Mouse (Mus musculus) lung, postnatal 25 days (tissue): ENCODE data around the gene Dclk3.
A peak's percentile ranks its signal among the peaks of the same experiment; 100 is the strongest.

ENCODE experiments used
- DNase-seq: peaks from one replicate; pipeline ENCODE4 v3.0.0; 2022; ENCODE audit warnings: low spot score

The Dclk3 gene

DNA sequence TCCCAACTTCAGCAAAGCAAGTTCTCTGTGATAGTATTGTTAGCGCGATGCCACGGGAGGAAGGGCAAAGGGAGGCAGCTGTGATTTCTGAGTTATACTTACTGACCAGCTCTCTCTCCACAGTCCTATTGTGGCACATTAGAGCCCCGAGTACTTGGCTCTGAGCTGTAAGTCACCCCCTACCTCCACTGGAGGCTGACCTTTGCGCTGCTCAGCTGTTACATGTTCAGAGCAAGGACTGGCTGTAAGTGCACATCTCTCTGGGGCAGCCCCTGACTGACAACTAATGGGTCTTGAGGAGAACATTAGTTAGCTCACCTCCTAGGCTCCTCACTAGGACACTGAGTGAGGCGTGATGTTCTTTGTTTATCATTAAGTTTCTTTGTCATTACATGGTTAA, 1.6 kb downstream of the Dclk3 start:
- DNase-seq: no peak

DNA sequence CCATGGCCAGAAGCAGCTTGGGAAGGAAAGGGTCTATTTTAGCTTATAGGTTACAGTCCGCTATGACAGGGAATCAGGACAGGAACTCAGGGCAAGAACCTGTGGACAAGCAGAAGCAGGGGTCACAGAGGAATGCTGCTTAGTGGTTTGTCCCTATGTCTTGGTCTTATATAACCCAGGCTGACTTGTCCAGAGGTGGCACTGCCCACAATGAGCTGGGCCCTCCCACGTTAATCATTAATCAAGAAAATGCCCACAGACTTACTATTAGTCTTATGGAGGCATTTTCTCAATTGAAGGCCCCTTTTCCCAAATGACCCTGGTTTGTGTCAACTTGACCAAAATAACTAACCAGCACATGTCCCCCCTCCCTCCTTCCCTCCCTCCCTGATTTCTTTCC, 2.3 kb downstream of the Dclk3 start:
- DNase-seq: no peak

DNA sequence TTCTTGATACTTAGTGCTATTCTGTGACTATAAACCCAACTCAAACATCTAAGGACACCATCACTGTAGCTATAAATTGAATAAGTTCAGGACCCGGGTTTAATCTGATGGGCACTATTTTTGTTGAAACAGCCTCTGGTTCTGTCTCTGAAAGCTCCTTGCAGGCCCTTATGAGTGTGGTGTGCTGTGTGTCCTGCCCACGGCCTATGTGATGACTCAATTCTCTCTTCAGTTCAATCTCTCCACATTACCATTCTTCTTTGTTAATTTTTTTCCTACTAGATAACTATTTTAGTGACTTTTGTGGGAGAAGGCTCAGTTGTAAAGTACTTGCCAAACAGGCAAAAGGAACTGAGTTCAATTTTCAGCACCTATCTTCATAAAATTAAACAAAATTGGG, 7.3 kb downstream of the Dclk3 start:
- DNase-seq: no peak

DNA sequence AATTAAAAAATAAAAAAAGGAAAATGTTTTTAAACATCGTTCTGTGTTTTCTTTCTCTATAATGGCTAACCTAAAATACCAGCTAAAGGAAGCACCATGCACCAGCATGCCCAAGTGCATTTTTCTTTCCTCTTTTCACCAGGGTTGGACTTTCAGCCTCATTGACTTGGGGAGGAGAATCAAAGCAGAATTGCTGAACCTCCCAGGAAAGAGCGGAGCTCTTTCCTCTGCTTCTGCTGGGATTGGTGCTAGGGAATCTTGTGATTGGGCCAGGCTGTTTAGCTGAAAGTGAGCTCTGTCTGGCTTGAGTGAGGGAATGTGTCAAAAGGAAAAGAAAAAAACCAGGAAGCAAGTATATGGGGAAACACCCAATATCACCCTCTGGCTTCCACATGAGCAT, 10.1 kb downstream of the Dclk3 start:
- no peak for DNase-seq

DNA sequence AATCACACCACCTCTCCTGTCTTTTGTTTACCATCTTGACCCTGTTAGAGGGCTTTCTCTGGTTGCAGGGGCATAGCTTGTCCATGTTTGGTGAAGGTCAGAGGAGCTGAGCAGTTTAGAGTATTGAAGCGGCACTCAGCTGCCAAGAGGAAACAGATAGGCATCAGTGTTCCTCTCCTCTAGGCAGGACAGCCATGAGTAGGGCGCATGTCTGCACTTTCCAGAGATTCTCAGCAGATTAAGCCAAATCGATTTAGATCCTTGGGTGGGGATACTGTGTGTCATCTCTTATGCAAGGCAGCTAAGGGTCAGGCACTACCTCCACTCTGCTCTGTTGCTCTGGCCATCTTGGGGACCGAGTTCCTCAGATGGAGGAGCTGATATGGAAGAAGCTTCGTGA, 11.0 kb downstream of the Dclk3 start:
- DNase-seq: no peak

DNA sequence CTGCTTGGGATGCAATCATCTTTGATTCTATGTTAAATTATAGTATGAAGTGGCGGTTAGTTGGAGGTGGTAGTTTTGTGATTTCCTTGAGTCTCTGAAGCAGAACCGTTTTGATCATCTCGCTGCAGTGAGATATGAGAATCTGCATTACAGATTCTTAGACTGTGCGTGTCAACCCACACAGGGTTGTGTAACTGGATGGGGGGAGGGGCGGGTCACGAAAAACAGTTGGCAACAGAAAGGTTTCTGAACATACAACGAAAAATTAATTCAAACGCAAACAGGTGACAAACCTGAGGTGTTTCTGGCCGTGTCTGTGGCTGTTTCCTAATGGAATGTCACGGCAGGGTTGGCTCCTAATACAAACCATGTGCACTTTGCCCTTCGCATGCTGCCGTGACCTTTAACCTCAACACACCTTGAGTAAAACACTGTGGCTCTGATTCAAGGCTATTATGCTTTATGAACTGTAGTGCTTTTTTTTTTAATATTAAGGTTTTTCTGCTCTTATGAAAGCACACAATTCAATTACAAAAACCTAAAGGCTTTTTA, 12.0 kb downstream of the Dclk3 start:
- DNase-seq: no peak

DNA sequence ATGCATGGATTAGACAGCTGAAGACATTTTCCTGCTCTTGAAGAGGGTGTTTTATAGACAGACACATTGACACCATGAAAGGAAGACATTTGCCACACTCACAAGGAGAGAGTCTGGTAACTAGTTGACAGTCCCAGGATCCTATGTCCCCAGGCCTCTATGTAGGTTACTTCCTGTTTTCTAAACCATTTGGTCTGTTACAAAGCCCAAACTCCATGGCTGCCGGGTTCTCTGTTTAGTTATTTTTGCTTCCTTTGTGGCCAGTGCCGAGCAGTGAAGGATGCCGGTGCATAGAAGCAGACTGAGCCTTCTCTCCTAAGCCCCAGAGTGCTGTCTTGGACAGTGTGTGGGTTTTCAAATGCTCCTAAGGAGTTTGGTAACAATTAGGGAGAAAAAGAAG, 15.0 kb downstream of the Dclk3 start:
- DNase-seq: no peak

DNA sequence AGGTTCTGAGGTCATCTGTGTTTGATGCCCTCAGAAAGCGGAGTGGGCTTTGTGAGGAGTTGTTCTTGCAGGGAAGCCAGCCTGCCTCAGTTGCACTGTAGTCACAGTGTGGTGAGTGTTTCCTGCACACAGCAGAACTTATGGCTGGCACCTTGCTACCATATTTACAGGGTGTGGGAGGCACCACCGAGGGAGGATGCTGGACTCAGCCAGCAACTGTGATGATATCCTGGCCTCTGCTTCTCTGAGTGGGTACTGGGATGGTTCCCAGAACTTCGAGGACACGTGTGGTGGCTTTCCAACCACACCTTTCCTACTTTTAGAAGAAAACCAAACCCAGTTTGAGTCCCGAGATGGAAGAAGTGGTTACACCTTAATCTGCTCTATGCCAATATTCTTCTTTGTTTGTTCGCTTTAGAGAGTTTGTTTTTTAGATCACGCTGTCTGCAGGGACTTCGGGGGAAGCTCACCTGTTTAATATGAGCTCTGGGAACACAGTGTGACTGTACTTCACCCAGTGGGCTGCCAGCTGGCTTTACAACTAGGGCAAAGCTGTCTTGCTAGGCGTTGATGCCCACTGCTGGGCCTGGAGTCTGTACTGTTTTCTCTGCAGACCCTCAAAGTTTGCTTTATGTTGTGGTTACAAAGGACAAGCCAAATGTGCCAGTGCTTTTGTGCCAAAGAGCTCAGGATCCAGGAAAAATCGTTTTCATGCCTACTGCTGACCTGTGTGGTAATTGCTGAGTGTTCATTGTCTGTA, 18.5 kb downstream of the Dclk3 start:
- no peak for DNase-seq

DNA sequence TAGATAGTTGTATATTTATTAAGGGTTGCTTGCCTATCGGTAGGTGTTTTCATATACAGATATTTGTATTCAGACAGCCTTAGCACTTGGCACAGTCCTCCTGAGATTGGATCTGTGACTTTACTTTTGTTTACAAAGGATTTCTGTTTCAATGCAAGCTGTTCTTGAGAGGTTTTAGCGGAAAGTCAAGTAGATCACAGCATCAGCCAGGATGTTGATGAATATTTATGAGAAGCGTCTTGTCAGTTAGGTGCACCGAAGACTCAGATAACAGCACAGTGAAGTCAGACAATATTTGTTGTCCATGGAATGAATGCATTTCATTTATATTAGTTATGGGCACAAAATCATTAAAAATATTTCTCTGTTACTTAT, 19.0 kb downstream of the Dclk3 start:
- no peak for DNase-seq

DNA sequence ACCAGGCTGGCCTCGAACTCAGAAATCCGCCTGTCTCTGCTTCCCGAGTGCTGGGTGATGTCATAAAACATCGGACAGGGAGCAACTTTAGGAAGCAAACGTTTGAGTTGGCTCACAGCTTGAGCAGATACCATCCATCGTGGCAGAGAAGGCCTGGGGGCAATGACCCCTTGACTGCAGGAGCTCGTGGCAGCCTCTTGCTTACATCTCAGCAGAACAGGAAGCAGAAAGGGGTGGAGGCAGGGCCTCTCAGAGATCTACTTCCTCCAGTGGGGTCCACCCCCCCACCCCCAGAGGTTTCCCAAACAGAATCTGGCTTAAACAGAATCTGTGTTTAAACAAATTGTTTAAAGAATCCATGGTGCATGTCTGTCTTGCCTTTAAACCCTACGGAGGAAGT, 20.6 kb downstream of the Dclk3 start:
- DNase-seq: no peak

DNA sequence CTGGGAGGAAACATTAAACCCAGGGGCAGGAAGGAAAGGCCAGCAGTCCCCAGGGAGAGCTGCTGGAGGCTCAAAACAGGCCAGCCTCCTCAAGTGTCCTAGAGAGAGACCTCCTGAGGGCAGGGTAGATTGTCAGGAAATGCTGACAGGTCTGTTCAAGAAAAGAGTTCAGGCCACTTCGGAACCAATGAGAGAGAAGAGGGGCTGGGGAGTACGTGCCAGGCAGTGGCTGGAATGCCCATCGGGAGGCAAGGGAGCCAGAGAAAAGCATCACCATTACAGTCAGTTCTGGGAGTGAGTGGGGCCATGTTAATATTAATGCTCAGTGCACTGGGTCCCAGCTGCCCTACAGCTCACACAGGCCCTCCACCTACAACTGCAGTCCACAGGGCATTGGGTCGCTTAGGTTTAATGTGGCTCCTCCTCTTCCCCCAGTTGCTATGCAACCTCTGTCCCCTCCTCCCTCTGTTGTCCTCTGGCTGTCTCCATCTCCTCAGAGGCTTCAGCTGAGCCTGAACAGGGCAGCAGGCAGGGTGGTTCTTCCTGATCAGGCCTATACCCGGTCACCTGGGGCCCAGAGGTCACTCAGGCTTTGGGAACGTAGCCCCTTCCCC, 21.4 kb downstream of the Dclk3 start:
- no peak for DNase-seq

DNA sequence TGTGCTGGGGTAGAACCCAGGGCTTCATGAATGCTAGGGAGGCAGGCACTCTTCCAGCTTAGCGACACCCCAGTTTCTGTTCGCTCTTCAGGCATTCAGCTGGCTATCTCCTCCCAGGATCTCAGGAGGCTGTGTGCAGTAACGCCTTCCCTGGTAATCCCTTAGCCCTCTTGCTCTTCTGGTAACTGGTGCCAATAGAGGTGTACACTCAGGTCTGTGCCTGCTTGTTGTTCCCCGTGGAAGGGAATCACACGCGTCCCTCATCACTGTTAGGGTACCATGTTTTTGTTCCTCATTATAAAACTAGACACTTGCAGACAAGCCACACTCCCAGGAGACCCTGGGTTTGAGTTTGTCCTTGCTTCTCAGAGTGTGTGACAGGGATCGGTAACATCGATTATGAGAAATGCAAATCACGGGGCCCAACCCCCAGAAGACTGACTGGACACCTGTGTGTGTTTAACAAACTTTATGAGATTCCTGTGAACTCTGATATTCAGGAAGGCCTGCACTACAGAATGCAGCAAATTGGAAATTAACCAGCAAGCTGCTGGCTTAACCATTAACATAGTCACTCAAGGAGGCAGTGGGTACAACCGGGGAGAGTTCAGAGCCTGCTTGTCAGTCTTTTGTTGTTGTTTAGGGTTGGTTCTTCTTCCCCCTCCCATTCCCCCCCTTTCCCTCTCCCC, 22.7 kb downstream of the Dclk3 start:
- no peak for DNase-seq

DNA sequence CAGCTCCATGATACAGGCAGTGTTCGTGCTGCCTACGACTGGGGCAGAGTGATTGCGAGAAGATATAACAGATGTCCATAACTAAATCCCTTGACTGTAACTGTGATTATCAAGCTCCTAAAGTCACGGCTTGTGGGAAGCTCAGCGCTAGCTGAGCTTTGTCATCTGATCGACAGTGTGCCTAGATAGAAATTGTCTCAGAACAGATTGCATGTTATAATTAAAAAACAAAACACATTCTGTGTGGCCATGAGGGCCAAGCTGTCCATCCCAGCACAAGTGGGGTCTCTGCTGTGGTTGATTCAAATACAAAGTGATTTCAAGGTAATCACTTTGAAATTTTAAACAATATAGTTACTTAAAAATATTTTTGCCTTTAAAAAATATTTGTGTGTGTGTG, 26.8 kb downstream of the Dclk3 start:
- DNase-seq: no peak

DNA sequence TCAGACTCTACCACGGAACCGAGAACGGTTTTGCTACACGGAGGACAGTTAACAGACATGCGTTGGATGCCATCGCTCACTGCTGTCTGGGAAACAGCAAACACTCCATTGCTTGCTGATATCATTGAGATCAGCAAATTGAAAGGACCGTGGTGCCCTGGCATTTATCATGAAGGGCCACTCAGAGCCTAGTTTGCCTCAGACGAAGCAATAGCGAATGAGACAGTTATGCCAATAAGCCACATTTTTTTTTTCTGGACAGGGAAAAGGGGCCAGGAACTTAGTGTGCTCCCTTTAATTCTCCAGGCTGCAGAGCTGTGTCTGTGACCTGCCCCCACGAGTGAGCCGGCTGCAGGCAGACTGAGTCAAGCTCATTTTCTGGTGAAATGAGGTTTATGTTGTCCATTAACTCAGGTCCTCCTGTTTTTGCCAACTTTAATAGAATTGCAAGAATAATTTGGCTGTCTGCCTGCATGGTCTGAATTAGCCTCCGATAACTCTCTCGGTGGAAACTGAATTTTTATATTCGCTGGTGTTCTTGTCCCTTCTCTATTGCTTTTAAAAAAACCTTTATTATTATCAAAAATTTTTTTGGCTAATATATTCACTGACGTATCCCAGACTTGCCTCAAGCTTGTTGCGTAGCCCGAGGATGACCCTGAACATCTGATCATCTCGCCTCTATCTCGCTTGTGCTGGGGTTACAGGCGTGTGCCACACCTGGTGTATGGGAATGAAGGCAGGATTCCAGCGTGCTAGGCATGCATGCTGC, 35.0 kb downstream of the Dclk3 start:
- DNase-seq: no peak

DNA sequence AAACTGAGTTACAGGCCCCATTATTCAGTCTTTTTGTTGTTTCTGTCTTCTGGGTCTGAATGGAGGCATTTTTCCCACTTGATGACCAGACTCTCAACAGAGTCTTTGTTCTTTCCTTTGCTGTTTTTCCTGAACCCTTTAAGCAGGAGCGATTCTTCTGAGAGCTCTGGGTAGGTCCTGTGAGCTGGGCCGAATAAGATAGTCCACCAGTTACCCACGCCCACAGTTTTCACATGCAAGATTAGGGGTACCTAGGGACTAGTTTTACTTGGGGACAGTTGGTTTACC, 35.5 kb downstream of the Dclk3 start:
- DNase-seq: no peak

DNA sequence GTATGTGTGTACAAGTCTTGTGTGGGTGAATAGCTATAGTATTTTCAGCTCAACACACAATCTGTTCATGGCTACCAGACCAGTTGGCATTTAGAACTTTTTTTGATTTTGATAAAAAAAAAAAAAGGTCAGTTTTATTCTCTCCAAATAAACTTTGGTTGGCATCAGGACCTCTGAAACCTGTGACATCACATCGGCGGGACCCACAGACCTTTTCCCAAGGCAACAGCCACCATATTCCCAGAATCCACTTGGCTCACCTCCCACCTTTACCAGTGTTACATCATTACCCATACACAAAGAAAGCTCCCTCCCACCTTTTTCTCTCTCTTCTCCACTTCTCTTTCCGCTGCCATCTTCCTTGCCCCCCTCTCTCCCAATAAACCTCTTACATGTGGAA, 36.4 kb downstream of the Dclk3 start:
- DNase-seq: no peak

DNA sequence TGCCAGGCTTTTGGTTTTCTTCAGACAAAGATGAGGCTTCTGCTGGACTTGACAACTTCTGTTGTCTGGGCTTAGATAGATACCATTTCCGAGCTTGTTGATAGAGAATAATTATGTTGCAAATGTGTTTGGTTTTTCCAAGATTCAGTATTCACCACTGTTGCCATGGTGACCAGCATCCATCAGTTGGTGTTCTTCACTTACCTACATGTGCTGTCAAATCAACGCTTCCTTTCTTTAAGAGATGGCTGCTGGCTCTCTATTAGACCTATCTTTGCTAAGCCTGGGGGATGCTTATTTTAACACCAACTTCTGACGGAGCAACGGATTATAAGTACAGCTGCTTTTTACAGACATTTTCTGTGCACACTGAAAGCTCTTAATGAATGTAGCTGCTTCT, 37.1 kb downstream of the Dclk3 start:
- no peak for DNase-seq

DNA sequence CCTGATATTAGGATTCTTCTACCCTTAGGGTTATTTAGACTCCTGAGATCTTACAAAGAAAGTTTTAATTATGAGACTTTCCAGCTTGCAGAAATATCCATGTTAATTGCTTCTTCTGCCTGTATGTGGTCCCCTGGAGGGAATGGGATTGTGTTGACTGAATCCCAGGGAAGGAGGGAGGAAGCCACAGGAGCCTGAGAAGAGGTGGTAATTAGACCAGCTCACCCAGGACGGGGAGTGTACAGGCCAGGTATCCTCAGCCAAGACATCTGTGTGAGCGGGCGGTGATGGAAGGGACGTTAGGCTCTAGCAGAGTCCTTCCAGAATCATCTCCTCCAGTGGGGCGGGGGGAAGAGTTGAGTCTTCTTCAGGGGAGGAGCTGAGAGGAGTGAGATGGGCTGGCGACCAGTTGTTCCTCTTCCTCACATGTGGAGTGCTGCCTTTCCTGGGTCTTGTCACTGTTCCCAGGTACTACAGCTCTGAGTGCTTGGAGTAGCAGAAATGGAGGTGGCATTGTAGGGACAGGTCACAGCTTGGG, 37.7 kb downstream of the Dclk3 start:
- no peak for DNase-seq

DNA sequence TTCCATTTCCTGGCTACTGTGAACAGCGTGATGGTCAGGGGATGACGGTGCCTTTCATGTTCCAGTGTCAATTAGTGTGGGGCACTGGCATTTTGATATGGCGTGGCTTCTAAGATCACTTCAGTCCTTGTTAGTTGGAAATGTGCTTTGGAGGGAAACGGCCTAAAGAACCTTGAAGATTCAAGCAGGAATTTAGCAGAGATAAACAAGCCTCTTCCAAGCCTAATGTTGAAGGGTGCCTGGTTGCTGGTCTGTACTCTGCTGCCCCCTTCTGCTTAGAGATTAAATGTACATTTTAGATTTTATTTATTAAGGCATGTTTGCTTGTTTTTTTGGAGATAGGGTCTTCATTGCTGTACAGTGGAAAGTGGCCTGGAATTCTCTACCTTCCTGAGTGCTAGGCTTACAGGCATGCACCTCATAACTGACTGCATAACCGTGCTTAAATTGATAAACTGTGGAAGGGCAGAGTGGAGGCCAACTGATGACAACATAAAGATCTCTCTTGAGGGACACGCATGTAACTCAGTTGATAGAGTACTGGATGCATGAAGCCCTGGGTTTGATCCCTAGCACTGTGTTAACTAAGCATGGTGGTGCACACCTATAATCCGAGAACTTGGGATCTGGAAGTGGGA, 40.1 kb downstream of the Dclk3 start:
- DNase-seq: peak; percentile 6

DNA sequence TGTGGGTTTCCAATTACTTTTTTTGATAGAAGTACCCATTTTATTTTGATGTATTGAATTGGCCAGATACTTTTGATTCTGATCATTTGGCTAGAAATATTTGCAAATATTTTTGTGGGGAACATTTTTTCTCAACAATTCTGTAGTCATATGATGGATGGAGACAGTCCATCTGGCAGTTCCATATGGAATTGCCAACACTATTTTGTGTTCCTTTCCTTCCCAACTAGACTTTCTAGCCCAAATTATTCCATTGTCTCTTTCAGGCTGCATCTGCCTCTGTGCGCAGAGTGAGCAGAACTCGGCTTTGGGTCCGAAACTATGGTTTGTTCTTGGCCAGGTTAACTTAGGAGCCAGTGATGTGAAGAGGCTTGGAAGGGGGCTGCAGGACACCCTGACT, 42.1 kb downstream of the Dclk3 start:
- DNase-seq: no peak

DNA sequence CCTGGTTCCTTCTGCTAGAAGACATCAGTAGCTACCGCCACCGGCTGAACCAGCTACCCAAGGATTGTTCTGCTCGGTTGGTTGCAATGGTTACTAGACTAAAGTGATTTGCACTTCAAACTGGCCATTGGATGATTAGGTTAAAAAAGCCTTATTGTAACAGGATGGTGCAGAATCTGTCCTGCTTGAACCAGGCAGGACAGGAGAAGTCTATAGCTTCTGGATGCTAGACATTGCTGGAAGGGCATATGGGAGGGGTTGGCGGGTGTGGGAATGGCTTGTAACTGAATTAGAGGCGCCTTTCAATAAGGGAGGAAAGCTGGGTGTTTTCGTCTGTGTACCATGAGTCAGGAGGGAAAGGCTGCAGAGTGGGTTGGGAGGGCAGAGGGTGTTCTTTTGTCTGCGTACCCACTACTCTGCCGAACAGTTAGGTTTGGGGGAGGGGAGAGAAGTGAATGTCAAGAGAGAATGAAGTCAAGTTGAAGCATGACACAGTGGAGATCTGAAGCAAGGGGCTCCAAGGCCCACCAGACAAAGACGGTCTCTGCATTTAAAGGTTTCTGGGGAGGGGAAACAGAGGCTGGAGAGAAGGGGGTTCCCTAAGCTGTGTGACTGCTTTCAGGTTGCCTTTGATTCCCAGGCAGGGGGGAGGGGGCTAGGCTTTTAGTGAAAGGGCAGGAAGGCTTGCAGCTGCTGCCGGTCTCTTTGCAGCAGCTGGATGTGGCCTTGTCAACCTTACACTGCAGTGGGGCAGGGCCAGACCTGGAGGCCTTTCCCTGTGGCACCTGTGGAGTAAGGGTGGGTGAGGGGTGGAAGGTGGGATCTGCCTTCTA, 48.0 kb downstream of the Dclk3 start:
- DNase-seq: no peak
